Mouse (Mus musculus) C3H10T1/2 (cell line): ENCODE data around the gene Dlk1. TPM values are rescaled to one million over a fixed set of nuclear protein-coding genes. Genes with fewer than 3 reads are reported as not detected.

Experiments
- polyA plus RNA-seq, 2 experiments: library from polyadenylated mRNA; unstranded; fragments of >200 nt; fragmentation: generic; extraction: Trizol; gene quantifications; one replicate each; pipeline ENCODE4 v1.2.1; 2012; ENCODE audit warnings: missing spikeins in 2 of 2

Dlk1 gene
- polyA plus RNA-seq = 100 to 1,000 TPM in 1 of 2 experiments, 10 to 100 TPM in 1; 11.4 to 195 TPM

GRCm38 (mm10) chr12:109452592-109452991, at the start of gene Dlk1:
Gene Dlk1, plus strand, starts transcription at chr12:109452823.

Other genes starting within 250 kb of the Dlk1 start
- gene Rtl1, start 147.5 kb downstream of the Dlk1 start, polyA plus RNA-seq = under 1 TPM; under 0.01 to 0.33 TPM